Comparison of ENCODE assay signal across 19 mouse cellular contexts in genomic region chr9:30855837-30856236, GRCm38 (mm10).
"Had no signal": no experiment of that assay in that cellular context is flagged by ENCODE, and none has a peak within 500 bp of the region (broad histone marks: within the 10 kb centered on the region; RNA-seq: fewer than 3 reads in every experiment).

No protein-coding gene starts in this region.

- H3K36me3 ChIP-seq: kidney, embryonic 15.5 days; limb, embryonic 10.5 days; limb, embryonic 13.5 days; lung, embryonic 15.5 days had no signal

- H3K4me1 ChIP-seq: kidney, embryonic 15.5 days; lung, embryonic 15.5 days had no signal

- DNase-seq: kidney, adult 8-10 months; kidney, postnatal 14 days; layer of hippocampus, adult 9-11 months; liver; liver, postnatal 0 days; lung, postnatal 14 days; lung, postnatal 4 days; midbrain, embryonic 14.5 days; right cerebral cortex, adult 18-20 months; right cerebral cortex, postnatal 14 days; right cerebral cortex, postnatal 4 days; thymus, postnatal 25 days had no signal

- ATAC-seq: liver, postnatal 0 days had no signal

- H3K4me3 ChIP-seq: kidney, embryonic 15.5 days; layer of hippocampus, adult 2 months; limb, embryonic 10.5 days; limb, embryonic 13.5 days; lung, embryonic 15.5 days had no signal

- H3K27ac ChIP-seq: kidney, embryonic 15.5 days; layer of hippocampus, adult 2 months; limb, embryonic 10.5 days; limb, embryonic 13.5 days; liver, embryonic 14.5 days; lung, embryonic 15.5 days had no signal

- H3K27me3 ChIP-seq: kidney, embryonic 15.5 days; limb, embryonic 13.5 days; lung, embryonic 15.5 days had no signal

- H3K9ac ChIP-seq: kidney, embryonic 15.5 days; limb, embryonic 13.5 days; liver, embryonic 14.5 days; liver, postnatal 0 days; lung, embryonic 15.5 days had no signal

- H3K4me2 ChIP-seq: kidney, embryonic 15.5 days; limb, embryonic 13.5 days; lung, embryonic 15.5 days; midbrain, embryonic 11.5 days had no signal

- H3K9me3 ChIP-seq: kidney, embryonic 15.5 days; limb, embryonic 10.5 days; limb, embryonic 13.5 days; lung, embryonic 15.5 days had no signal
